Mouse (Mus musculus): ENCODE data around the gene Emc3. TPM values are rescaled to one million over a fixed set of nuclear protein-coding genes. Genes with fewer than 3 reads are reported as not detected.

Emc3 gene
- 52.6 TPM for polyA plus RNA-seq (2014; fragmentation: Illumina TruSeq; extraction: RNeasy Lipid Tissue Mini Kit (QIAGEN cat#74804); ENCODE audit: low read depth, low replicate concordance)

DNA sequence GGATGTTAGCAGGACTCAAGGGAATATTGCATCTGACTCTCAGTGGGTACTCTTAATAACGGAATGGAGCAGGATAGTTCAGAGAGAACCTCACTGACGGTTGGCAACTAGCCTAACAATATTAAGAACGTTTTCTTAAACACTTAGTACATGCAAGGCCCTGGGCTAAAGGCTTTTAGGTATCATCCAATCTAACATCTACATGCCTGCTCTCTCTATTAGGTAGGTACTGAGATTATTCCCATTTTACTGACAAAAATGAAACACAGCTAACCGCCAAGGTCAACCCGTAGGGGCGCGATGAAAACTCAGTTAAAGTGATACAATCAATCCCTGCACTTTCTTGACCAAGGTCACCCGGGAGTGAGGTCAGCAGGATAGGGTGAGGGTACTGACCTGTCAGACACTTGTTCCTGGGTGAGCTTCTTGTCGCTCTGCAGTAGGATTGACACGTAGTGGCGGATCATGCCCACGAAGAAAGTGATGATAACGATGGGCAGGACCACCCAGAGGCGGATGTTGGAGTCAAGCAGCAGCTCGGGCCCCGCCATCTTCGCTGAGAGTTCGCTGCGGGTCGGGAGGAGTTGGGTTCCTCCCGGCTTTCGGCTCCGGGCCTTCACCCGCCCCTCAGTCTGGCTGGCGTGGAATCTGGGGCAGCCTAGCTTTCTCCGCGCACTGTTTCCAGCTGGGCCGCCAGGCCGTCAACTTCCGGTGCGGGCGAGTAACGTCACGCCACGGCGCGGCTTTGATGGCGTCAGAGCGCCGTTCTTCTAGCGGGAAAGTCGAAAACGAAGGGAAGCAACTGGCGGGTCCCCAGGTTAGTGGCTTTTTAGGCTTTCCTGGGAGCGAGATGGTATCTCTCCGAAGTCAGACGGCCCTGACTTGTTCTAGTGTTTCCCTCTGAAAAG is at the start of gene Emc3, which contains the start of gene Fancd2:
TSS of gene Emc3 (minus strand) at position 721 of the 908 bp plus-strand sequence.
TSS of gene Fancd2 (plus strand) at position 751 of the 908 bp plus-strand sequence.

DNA sequence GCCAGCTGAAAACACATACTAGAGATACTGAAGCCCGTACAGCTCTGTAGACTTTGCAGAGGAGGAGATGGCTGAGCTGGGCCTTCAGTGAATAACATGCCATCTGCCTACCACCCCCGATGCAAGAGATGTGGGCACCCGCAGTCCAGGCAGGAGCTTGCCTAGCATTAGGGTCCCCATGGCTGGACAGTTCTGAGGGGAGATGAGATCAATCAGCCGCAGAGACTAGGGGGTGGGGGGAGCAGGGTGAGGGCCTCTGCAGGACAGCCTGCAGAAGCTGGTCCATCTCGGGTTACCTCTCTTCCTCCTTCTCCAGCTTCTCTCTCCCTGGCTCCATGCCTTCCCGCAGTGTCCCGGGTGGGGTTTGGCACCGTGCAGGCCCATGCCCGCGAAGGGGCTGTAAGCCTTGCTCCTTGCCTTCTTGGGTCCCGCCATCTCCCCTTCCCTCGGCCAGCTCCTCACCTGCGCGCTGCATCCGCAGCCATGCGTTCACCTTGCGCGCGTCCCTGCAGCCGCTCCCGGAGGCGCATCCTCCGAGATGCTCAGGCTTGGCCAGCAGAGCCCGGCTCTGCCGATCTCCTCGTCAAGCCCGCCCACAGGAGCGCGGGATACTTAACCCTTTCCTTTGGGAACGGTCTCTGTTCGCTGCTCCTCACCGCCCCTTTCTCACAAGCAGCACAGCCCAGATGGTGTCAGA is 29.9 kb downstream of the Emc3 start, which contains the start of gene Prrt3:
TSS of gene Prrt3 (minus strand) at position 544 of the 697 bp plus-strand sequence.

GRCm38 (mm10) chr6:113483100-113483615 is 48.3 kb downstream of the Emc3 start, which contains the start of gene Creld1:
Gene Creld1, plus strand, starts transcription at chr6:113483297.

GRCm38 (mm10) chr6:113471297-113471936 is 60.0 kb downstream of the Emc3 start, which contains the start of gene Il17rc:
Gene Il17rc, plus strand, starts transcription at chr6:113471427.

Other genes starting within 250 kb of the Emc3 start
- gene Cpne9, start 249.3 kb downstream of the Emc3 start, polyA plus RNA-seq (2014; fragmentation: Illumina TruSeq; extraction: RNeasy Lipid Tissue Mini Kit (QIAGEN cat#74804); ENCODE audit: low read depth, low replicate concordance), result not detected
- 1.6 TPM for gene Brpf1, start 224.5 kb downstream of the Emc3 start, polyA plus RNA-seq (2014; fragmentation: Illumina TruSeq; extraction: RNeasy Lipid Tissue Mini Kit (QIAGEN cat#74804); ENCODE audit: low read depth, low replicate concordance)
- gene Ogg1, start 204.7 kb downstream of the Emc3 start, polyA plus RNA-seq (2014; fragmentation: Illumina TruSeq; extraction: RNeasy Lipid Tissue Mini Kit (QIAGEN cat#74804); ENCODE audit: low read depth, low replicate concordance), result 1.8 TPM
- 7.2 TPM for gene Camk1, start 187.7 kb downstream of the Emc3 start, polyA plus RNA-seq (2014; fragmentation: Illumina TruSeq; extraction: RNeasy Lipid Tissue Mini Kit (QIAGEN cat#74804); ENCODE audit: low read depth, low replicate concordance)
- gene Tada3, start 153.8 kb downstream of the Emc3 start, polyA plus RNA-seq (2014; fragmentation: Illumina TruSeq; extraction: RNeasy Lipid Tissue Mini Kit (QIAGEN cat#74804); ENCODE audit: low read depth, low replicate concordance), result 1.7 TPM
- 50.2 TPM for gene Arpc4, start 153.5 kb downstream of the Emc3 start, polyA plus RNA-seq (2014; fragmentation: Illumina TruSeq; extraction: RNeasy Lipid Tissue Mini Kit (QIAGEN cat#74804); ENCODE audit: low read depth, low replicate concordance)
- gene Ttll3, start 142.4 kb downstream of the Emc3 start, polyA plus RNA-seq (2014; fragmentation: Illumina TruSeq; extraction: RNeasy Lipid Tissue Mini Kit (QIAGEN cat#74804); ENCODE audit: low read depth, low replicate concordance), result 0.93 TPM
- gene Rpusd3, start 112.3 kb downstream of the Emc3 start, polyA plus RNA-seq (2014; fragmentation: Illumina TruSeq; extraction: RNeasy Lipid Tissue Mini Kit (QIAGEN cat#74804); ENCODE audit: low read depth, low replicate concordance), result 1.1 TPM
- not detected for gene Cidec, start 95.9 kb downstream of the Emc3 start, polyA plus RNA-seq (2014; fragmentation: Illumina TruSeq; extraction: RNeasy Lipid Tissue Mini Kit (QIAGEN cat#74804); ENCODE audit: low read depth, low replicate concordance)
- gene Jagn1, start 89.1 kb downstream of the Emc3 start, polyA plus RNA-seq (2014; fragmentation: Illumina TruSeq; extraction: RNeasy Lipid Tissue Mini Kit (QIAGEN cat#74804); ENCODE audit: low read depth, low replicate concordance), result 15.9 TPM
- 0.21 TPM for gene Il17re, start 73.2 kb downstream of the Emc3 start, polyA plus RNA-seq (2014; fragmentation: Illumina TruSeq; extraction: RNeasy Lipid Tissue Mini Kit (QIAGEN cat#74804); ENCODE audit: low read depth, low replicate concordance)
- 1.3 TPM for gene Il17rc, start 60.2 kb downstream of the Emc3 start, polyA plus RNA-seq (2014; fragmentation: Illumina TruSeq; extraction: RNeasy Lipid Tissue Mini Kit (QIAGEN cat#74804); ENCODE audit: low read depth, low replicate concordance)
- 5.1 TPM for gene Creld1, start 48.4 kb downstream of the Emc3 start, polyA plus RNA-seq (2014; fragmentation: Illumina TruSeq; extraction: RNeasy Lipid Tissue Mini Kit (QIAGEN cat#74804); ENCODE audit: low read depth, low replicate concordance)
- gene Prrt3, start 29.7 kb downstream of the Emc3 start, polyA plus RNA-seq (2014; fragmentation: Illumina TruSeq; extraction: RNeasy Lipid Tissue Mini Kit (QIAGEN cat#74804); ENCODE audit: low read depth, low replicate concordance), result not detected
- 0.13 TPM for gene Fancd2, start within 50 bp of the Emc3 start, polyA plus RNA-seq (2014; fragmentation: Illumina TruSeq; extraction: RNeasy Lipid Tissue Mini Kit (QIAGEN cat#74804); ENCODE audit: low read depth, low replicate concordance)
- gene Fancd2os, start 69.1 kb upstream of the Emc3 start, polyA plus RNA-seq (2014; fragmentation: Illumina TruSeq; extraction: RNeasy Lipid Tissue Mini Kit (QIAGEN cat#74804); ENCODE audit: low read depth, low replicate concordance), result not detected
- gene Brk1, start 73.1 kb upstream of the Emc3 start, polyA plus RNA-seq (2014; fragmentation: Illumina TruSeq; extraction: RNeasy Lipid Tissue Mini Kit (QIAGEN cat#74804); ENCODE audit: low read depth, low replicate concordance), result 31.4 TPM
- 9.2 TPM for gene Vhl, start 92.3 kb upstream of the Emc3 start, polyA plus RNA-seq (2014; fragmentation: Illumina TruSeq; extraction: RNeasy Lipid Tissue Mini Kit (QIAGEN cat#74804); ENCODE audit: low read depth, low replicate concordance)
- gene Irak2, start 106.8 kb upstream of the Emc3 start, polyA plus RNA-seq (2014; fragmentation: Illumina TruSeq; extraction: RNeasy Lipid Tissue Mini Kit (QIAGEN cat#74804); ENCODE audit: low read depth, low replicate concordance), result 9.0 TPM
- gene Tatdn2, start 165.4 kb upstream of the Emc3 start, polyA plus RNA-seq (2014; fragmentation: Illumina TruSeq; extraction: RNeasy Lipid Tissue Mini Kit (QIAGEN cat#74804); ENCODE audit: low read depth, low replicate concordance), result 10.6 TPM
- gene Ghrl, start 188.2 kb upstream of the Emc3 start, polyA plus RNA-seq (2014; fragmentation: Illumina TruSeq; extraction: RNeasy Lipid Tissue Mini Kit (QIAGEN cat#74804); ENCODE audit: low read depth, low replicate concordance), result not detected
- 19.7 TPM for gene Sec13, start 209.1 kb upstream of the Emc3 start, polyA plus RNA-seq (2014; fragmentation: Illumina TruSeq; extraction: RNeasy Lipid Tissue Mini Kit (QIAGEN cat#74804); ENCODE audit: low read depth, low replicate concordance)